Mouse (Mus musculus) large intestine, adult 2 months (tissue): ENCODE results near the gene Ccdc96. TPM values are rescaled to one million over a fixed set of nuclear protein-coding genes. Genes with fewer than 3 reads are reported as not detected.
A peak's percentile ranks its signal among the peaks of the same experiment; 100 is the strongest.

Experiments
- DNase-seq: peaks from one replicate; pipeline ENCODE4 v3.0.0-alpha.2; 2012; ENCODE audit warnings: low read depth, low spot score
- WGBS: fragments of 180-500 bp; shearing (Covaris S2); methylation state at CpG from one replicate; pipeline ENCODE4 v1.1.7; 2018; 5-methylcytosine and 5-hydroxymethylcytosine counted together
- polyA plus RNA-seq: library from polyadenylated mRNA; depleted of rRNA; stranded (reverse); fragments of >200 nt; gene quantifications from 2 replicates; pipeline ENCODE4 v1.2.3, GENCODE M21; 2012; rRNA removed

The Ccdc96 gene
- polyA plus RNA-seq, 1 experiment, result 0.09 TPM

- DNase-seq, result no peak
- WGBS, result 87% methylated on average over 3 of the region's 3 CpGs
These were observed 35.4 kb downstream of the Ccdc96 start for GRCm38 (mm10) chr5:36519751-36520150.

GRCm38 (mm10) chr5:36522782-36523181 lies 38.4 kb downstream of the Ccdc96 start:
- DNase-seq, result no peak
- WGBS, result 54% methylated on average over 2 of the region's 2 CpGs

- DNase-seq, result no peak
- WGBS, result 81% methylated on average over 5 of the region's 5 CpGs
These were observed 38.9 kb downstream of the Ccdc96 start for GRCm38 (mm10) chr5:36523219-36523703.

GRCm38 (mm10) chr5:36525216-36525615 lies 40.8 kb downstream of the Ccdc96 start:
- WGBS, result 49% methylated on average over 2 of the region's 2 CpGs

GRCm38 (mm10) chr5:36526274-36526673 lies 41.9 kb downstream of the Ccdc96 start:
- WGBS, result 80% methylated on average over 5 of the region's 5 CpGs
- DNase-seq, result no peak

More at GRCm38 (mm10) chr5:36525216-36525615, 40.8 kb downstream of the Ccdc96 start:
- no peak for DNase-seq

GRCm38 (mm10) chr5:36526921-36527320 lies 42.5 kb downstream of the Ccdc96 start:
- no peak for DNase-seq
- 89% methylated on average over 2 of the region's 2 CpGs for WGBS

GRCm38 (mm10) chr5:36529698-36530097 lies 45.3 kb downstream of the Ccdc96 start:
- no peak for DNase-seq
- 3% methylated on average over 5 of the region's 5 CpGs for WGBS

GRCm38 (mm10) chr5:36530129-36530751 lies 45.9 kb downstream of the Ccdc96 start:
- WGBS, result under 1% methylated on average over 28 of the region's 28 CpGs
- DNase-seq, result peak; percentile 80

- 84% methylated on average over 6 of the region's 6 CpGs for WGBS
- no peak for DNase-seq
These were observed 50.2 kb downstream of the Ccdc96 start for GRCm38 (mm10) chr5:36534455-36535030.

GRCm38 (mm10) chr5:36535438-36536176 lies 51.2 kb downstream of the Ccdc96 start:
- 82% methylated on average over 6 of the region's 6 CpGs for WGBS
- DNase-seq, result no peak

- no peak for DNase-seq
- 75% methylated on average over 3 of the region's 3 CpGs for WGBS
These were observed 52.0 kb downstream of the Ccdc96 start for GRCm38 (mm10) chr5:36536424-36536823.

Other genes with a start within 250 kb of the Ccdc96 start
- 3.9 and 5.3 TPM in 2 replicates for gene Sorcs2, start 86.4 kb upstream of the Ccdc96 start, polyA plus RNA-seq
- 15.0 and 17.6 TPM in 2 replicates for gene Grpel1, start 19.6 kb upstream of the Ccdc96 start, polyA plus RNA-seq
- gene Tada2b, start 303 bp upstream of the Ccdc96 start, polyA plus RNA-seq, result 7.6 and 9.9 TPM in 2 replicates
- 30.0 and 38.9 TPM in 2 replicates for gene Tbc1d14, start 108.7 kb downstream of the Ccdc96 start, polyA plus RNA-seq
- 24.5 and 35.9 TPM in 2 replicates for gene D5Ertd579e, start 211.4 kb downstream of the Ccdc96 start, polyA plus RNA-seq